ENCODE assay signal across 8 mouse cellular contexts in the genomic region with DNA sequence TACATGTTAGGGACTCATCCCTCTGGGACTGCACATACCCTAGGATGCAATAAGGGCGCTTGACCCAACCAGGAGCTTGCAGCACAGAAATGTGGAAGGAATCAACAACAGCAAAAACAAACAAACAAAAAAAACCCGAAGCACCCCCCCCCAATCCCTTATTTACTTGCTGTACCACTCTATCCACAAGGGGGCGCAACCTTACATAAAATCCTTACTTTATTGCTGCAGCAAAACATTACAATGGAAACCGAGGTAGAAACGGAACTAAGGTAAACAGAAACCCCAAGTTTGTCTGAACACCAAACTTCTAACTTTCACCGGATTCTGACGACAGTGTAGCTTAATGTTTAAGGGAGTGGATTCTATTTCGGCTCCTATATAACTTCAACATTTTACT.
A peak's percentile ranks its signal among the peaks of the same experiment; 100 is the strongest.
DNase-seq lines count a peak whose midpoint lies in the region; ATAC-seq and TF ChIP-seq lines count a peak whose summit lies in the region.

No protein-coding gene starts in this region.

- H3K4me3 ChIP-seq in gastrocnemius, adult 2 months, result peak overlapping the region; percentile 49
- H3K4me3 ChIP-seq in megakaryocyte, embryonic 14.5 days (replicated peaks), result peak overlapping the region; percentile 14
- H3K4me3 ChIP-seq in embryonic facial prominence, embryonic 14.5 days (ENCODE audit: low read depth, low read length), result no peak overlapping the region
- H3K4me3 ChIP-seq in liver, embryonic 15.5 days (replicated peaks), result no peak overlapping the region

- H3K9ac ChIP-seq in embryonic facial prominence, embryonic 14.5 days (ENCODE audit: low read depth, low read length), result no peak overlapping the region
- no peak overlapping the region for H3K9ac ChIP-seq in liver, embryonic 15.5 days

- no peaks in the 10 kb centered on the region for H3K9me3 ChIP-seq in megakaryocyte, embryonic 14.5 days
- H3K9me3 ChIP-seq in embryonic facial prominence, embryonic 14.5 days (ENCODE audit: control insufficient read depth, low read length), result no peaks in the 10 kb centered on the region
- no peaks in the 10 kb centered on the region for H3K9me3 ChIP-seq in liver, embryonic 15.5 days (replicated peaks)

- no peaks in the 10 kb centered on the region for H3K4me1 ChIP-seq in megakaryocyte, embryonic 14.5 days
- H3K4me1 ChIP-seq in embryonic facial prominence, embryonic 14.5 days (ENCODE audit: control insufficient read depth, insufficient read depth, low read length), result no peaks in the 10 kb centered on the region
- no peaks in the 10 kb centered on the region for H3K4me1 ChIP-seq in liver, embryonic 15.5 days (replicated peaks)

- peak; percentile 67 for TF ChIP-seq CTCF in gastrocnemius, adult 2 months (IDR thresholded peaks at IDR 0.05)

- intact Hi-C loops in gastrocnemius, adult 2 months (cut with DNase I), result loop anchor here (10.0 kb wide), 1 partner anchor 1128 kb away; no protein-coding TSS in a partner anchor

- H3K27me3 ChIP-seq in megakaryocyte, embryonic 14.5 days (replicated peaks), result peaks cover 10% of the 10 kb centered on the region
- H3K27me3 ChIP-seq in embryonic facial prominence, embryonic 14.5 days (replicated peaks; ENCODE audit: control insufficient read depth, insufficient read depth, low read length), result no peaks in the 10 kb centered on the region
- H3K27me3 ChIP-seq in liver, embryonic 15.5 days, result no peaks in the 10 kb centered on the region

- H3K36me3 ChIP-seq in megakaryocyte, embryonic 14.5 days (replicated peaks; ENCODE audit: low read length), result no peaks in the 10 kb centered on the region
- no peaks in the 10 kb centered on the region for H3K36me3 ChIP-seq in embryonic facial prominence, embryonic 14.5 days (ENCODE audit: control insufficient read depth, insufficient read depth, low read length)
- no peaks in the 10 kb centered on the region for H3K36me3 ChIP-seq in liver, embryonic 15.5 days (replicated peaks)

- peak; percentile 14 for DNase-seq in gastrocnemius, adult 2 months
- no peak for DNase-seq in gastrocnemius, postnatal 25 days
- peak; percentile 44 for DNase-seq in NIH3T3 (ENCODE audit: low read depth)
- DNase-seq in embryonic facial prominence, embryonic 14.5 days (ENCODE audit: low spot score), result peak; percentile 23

- H3K4me2 ChIP-seq in embryonic facial prominence, embryonic 14.5 days (ENCODE audit: low read depth, low read length), result peak overlapping the region; percentile 10; the same call in 1 of the 2 replicates
- peak overlapping the region; percentile 15; the same call in 1 of the 2 replicates for H3K4me2 ChIP-seq in liver, embryonic 15.5 days

- no peak overlapping the region for H3K27ac ChIP-seq in gastrocnemius, adult 2 months
- no peak overlapping the region for H3K27ac ChIP-seq in embryonic facial prominence, embryonic 14.5 days (replicated peaks; ENCODE audit: low read depth, low read length)
- H3K27ac ChIP-seq in liver, embryonic 15.5 days (replicated peaks), result no peak overlapping the region

- WGBS in embryonic facial prominence, embryonic 14.5 days, result 24% methylated on average over 8 of the region's 8 CpGs
- 14% methylated on average over 8 of the region's 8 CpGs for WGBS in liver, embryonic 15.5 days (ENCODE audit: insufficient replicate concordance)

- no peak for ATAC-seq in megakaryocyte, adult 5-6 weeks (ENCODE audit: poor library complexity, severe bottlenecking)
- ATAC-seq in embryonic facial prominence, embryonic 14.5 days (ENCODE audit: low read depth), result no peak
- ATAC-seq in liver, embryonic 15.5 days (ENCODE audit: insufficient read depth), result no peak
- ATAC-seq in inflammation-experienced regulatory T-cells, adult 6 months, result no peak

Comparison
In these comparisons a context has a peak if more than half of its experiments do, and no peak if none do; other contexts are left out.
1. H3K4me3 ChIP-seq: peak in gastrocnemius, adult 2 months (single experiment) and megakaryocyte, embryonic 14.5 days (single experiment); none in embryonic facial prominence, embryonic 14.5 days (single experiment) and liver, embryonic 15.5 days (single experiment).